Mouse (Mus musculus): ENCODE data around the gene Ppdpf.
"Not testable (repeated sequence)": the region's sequence is repeated elsewhere in the genome, so short reads cannot be mapped to it uniquely, and the experiment has no call there.

Gene Ppdpf

DNA sequence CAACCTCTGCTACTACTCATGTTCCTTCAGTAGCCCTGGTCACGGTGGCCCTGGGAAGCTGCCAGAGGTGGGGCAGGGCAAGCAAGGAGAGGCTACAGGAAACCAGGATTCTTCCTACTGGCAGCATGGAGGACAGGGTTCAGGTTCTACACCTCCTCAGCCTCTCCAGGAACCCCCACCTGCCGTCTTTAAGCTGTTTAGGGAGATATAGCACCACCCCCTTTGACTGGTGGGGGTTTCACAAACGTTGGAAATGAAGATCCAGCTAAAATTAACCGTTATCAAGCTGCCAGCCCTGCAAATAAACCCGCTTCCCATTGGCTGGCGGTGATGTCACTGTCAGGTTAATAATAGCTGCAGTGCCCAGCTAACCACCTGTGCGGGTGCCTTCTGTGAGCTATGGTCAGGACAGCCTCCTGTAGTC lies 27.9 kb upstream of the Ppdpf start:
- DNase-seq (ENCODE audit: low read depth, low spot score): peak; percentile 89

GRCm38 (mm10) chr2:181159771-181160170 lies 27.3 kb upstream of the Ppdpf start:
- DNase-seq (ENCODE audit: low read depth, low spot score): peak; percentile 43

DNA sequence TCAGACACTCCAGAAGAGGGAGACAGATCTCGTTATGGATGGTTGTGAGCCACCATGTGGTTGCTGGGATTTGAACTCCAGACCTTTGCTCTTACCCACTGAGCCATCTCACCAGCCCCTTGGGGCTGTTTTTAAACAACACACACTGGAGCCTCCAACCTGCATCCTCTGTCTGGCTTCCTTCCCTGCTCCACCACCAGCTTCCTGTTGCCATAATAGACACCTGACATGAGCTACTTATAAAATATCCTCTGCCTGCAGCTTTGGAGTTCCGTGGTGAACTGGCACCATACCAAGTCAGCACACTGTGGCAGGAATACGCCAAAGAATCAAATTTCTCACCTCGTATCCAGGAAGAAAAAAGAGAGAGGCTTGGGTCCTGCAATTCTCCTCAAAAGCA lies 26.2 kb upstream of the Ppdpf start:
- no peak for DNase-seq (ENCODE audit: low read depth, low spot score)

DNA sequence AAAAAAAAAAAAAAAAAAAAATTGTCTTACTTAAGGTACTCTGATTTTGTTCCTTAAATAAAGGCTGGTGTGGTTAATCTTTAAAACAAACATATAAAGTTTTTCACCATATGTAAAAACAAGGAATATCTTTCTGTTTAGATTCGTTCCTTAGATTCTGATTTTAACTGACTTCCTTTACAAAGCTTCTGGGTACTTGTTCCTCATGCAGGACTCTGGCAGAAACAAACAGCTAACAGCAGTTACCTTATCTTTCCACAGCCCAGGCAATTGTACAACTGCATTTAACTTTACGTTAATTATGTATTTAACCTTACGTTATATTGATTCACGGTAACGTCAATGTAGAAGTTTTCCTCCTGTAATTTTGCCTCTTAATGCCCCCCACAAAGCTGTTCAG lies 20.6 kb upstream of the Ppdpf start:
- no peak for DNase-seq (ENCODE audit: low read depth, low spot score)

DNA sequence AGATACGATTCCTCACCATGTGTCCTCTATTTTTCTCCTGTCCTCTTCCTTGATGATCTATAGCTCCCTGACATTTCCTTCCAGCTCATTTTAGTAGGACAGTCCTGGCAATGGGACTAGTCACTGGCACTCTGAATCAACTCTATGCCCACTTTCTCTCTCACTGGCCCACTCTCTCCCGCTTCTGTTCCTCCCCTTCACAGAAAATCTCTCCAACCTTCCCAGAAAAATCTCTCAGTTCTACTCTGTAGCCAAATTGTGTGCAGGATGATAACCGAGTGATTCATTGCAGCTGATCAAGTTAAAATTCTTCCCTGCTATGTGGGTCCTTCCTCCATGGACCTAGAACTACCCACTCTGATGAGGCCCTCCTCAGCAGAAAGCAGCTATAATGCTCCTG lies 12.4 kb upstream of the Ppdpf start:
- no peak for DNase-seq (ENCODE audit: low read depth, low spot score)

DNA sequence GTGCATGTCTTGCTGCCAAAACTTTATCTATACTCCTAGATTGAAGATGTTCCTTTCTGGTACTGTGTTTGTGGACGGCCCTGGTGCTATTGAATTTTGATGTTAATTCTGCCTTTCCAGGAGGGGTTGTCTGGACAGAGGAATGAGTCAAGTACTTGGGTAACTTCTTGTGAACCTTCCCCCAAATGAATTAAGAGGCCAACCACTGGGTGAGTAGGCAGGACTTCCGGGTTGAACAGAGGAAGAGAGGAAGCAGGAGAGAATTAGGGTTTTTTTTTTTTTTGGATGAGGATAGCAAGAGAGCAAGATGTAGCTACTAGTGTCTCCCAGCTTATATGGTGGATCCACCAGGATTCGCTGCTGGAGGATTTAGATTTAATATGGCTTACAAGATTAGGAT lies 9.0 kb upstream of the Ppdpf start:
- DNase-seq (ENCODE audit: low read depth, low spot score): no peak

- DNase-seq (ENCODE audit: low read depth, low spot score): no peak
Measured at GRCm38 (mm10) chr2:181178471-181178870, 8.6 kb upstream of the Ppdpf start.

DNA sequence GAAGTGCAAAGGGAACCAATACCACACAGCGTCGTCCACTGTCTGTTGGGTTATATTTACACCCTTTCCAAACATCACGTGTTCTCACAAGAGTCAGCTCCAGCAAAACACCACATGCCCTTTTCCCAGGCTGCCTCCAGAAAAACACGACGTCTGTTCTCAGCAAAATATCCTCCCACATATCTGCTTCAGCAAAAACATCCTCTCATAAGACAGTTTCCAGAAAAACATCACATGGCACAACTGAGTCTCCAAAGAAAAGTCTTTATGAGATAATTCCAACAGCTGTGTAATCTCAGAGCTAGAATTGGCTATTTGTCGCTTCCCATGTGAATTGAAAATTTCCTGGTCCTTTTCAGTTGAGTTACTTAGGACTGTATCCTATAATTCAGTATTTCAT lies 6.1 kb upstream of the Ppdpf start:
- no peak for DNase-seq (ENCODE audit: low read depth, low spot score)

DNA sequence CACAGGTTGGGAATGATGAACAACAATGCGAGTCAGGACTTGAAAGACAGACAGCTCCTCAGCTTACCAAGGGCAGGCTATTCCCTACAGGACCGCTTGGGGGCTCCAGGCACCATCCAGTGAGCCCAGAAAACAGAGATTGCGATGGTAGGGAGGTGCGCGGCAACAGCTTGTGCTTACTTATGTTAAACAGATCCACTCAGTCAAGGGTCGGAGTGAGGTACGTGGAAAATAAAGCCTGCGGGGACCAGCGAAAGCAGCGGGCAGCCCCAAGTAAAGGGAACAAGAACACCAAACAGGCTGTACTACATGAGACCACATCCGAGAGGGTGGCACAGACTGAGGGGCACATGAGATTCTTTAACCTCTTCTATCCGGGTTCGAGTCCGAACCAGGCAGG lies 412 bp upstream of the Ppdpf start:
- peak; percentile 80 for DNase-seq (ENCODE audit: low read depth, low spot score)

- peak; percentile 10 for DNase-seq (ENCODE audit: low read depth, low spot score)
Measured at GRCm38 (mm10) chr2:181188681-181189080, 1.6 kb downstream of the Ppdpf start.

DNA sequence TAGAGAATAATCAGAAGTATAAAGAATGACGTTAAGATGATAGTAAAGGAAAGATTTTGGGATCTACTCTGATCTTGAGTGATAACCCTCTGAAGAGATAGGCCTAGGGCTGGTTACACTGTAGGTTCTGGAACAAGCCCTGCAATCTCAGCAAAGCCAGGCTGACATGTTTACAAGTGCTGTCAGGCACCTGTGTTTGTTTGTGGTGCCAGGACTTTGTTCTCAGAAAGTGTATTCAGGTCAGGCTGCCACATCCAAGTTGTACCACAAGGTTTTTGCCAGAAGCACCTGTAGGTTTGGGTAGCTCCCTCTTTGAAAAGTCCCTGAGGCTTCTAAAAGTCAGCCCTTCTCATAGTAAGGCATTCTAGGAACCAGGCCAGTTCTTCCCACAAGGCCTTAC lies 2.3 kb downstream of the Ppdpf start:
- no peak for DNase-seq (ENCODE audit: low read depth, low spot score)

GRCm38 (mm10) chr2:181191385-181191784 lies 4.3 kb downstream of the Ppdpf start:
- DNase-seq (ENCODE audit: low read depth, low spot score): not testable (repeated sequence)

DNA sequence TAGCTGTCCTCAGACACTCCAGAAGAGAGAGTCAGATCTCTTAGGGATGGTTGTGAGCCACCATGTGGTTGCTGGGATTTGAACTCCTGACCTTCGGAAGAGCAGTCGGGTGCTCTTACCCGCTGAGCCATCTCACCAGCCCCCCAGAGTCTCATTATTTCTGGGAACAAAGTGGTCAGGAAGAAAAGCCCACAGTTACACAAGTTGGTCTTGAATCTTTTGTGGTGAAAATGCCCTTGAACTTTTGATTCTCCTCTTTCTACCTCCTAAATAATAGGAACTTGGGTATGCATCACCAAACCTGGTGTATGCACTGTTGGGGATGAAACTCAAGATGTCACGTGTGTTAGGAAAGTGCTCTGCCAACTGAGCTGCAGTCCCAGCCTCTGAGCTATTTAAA lies 4.9 kb downstream of the Ppdpf start:
- DNase-seq (ENCODE audit: low read depth, low spot score): no peak

DNA sequence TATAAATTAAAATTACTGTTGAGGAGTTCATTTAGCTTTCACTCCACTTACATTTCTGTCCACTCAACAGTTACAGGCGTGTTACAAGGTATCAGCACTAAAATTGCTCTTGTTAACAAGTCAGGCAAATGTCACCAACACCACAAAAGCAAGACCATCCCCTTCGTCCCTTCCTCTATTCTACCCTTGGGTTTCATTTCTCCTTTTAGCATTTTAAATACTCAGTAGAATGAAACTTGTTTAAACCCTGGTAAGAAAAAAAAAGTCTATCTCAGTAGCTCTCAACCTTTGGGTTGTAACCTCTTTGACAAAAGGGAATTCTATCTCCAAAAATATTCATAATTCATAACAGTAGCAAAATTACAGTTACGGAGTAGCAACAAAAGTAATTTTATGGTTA lies 6.0 kb downstream of the Ppdpf start:
- DNase-seq (ENCODE audit: low read depth, low spot score): no peak

GRCm38 (mm10) chr2:181196628-181197300 lies 9.7 kb downstream of the Ppdpf start:
- no peak for DNase-seq (ENCODE audit: low read depth, low spot score)

DNA sequence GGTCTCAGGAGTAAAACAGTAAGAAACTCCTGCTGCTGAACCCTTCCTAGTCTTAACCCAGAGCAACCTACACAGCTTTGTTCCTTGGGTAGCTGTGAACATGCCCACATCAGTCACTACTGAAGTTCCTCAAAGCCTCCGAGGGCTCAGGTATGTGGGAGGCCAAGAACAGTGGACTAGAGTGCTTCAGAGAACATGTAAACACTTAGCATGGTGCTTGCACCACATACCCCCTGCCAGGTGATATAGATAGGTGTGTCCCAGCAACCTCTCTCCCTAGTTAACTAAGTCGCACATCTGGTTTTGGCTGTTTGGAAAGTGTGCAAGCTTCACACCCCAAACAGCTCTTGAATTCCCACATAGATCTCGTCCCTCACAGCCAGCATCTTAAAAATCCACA lies 14.6 kb downstream of the Ppdpf start:
- DNase-seq (ENCODE audit: low read depth, low spot score): no peak

GRCm38 (mm10) chr2:181202422-181202821 lies 15.4 kb downstream of the Ppdpf start, which contains the start of gene Ptk6:
Ptk6 (minus strand) TSS chr2:181202789.
- DNase-seq (ENCODE audit: low read depth, low spot score): no peak

- no peak for DNase-seq (ENCODE audit: low read depth, low spot score)
Measured at GRCm38 (mm10) chr2:181202886-181203285, 15.8 kb downstream of the Ppdpf start.

- no peak for DNase-seq (ENCODE audit: low read depth, low spot score)
Measured at GRCm38 (mm10) chr2:181205678-181206077, 18.6 kb downstream of the Ppdpf start.

DNA sequence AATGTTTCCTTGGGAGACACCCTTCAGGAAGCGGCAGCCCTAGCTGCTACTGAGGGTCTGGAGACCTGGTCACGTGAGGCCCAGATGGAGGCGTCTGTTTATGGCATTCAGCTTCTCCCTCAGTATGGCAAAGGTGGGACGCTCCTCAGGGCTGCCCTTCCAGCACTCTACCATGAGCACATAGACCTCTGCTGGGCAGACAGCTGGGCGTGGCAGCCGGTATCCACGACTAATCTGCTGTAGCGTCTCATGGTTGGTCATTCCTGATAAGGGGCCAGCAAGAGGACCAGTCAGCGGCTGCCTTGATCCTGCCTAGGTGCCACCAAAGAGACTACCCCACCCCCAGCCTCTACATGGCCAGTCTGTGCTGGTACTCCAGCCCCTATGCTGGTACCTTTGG lies 19.1 kb downstream of the Ppdpf start:
- no peak for DNase-seq (ENCODE audit: low read depth, low spot score)

DNA sequence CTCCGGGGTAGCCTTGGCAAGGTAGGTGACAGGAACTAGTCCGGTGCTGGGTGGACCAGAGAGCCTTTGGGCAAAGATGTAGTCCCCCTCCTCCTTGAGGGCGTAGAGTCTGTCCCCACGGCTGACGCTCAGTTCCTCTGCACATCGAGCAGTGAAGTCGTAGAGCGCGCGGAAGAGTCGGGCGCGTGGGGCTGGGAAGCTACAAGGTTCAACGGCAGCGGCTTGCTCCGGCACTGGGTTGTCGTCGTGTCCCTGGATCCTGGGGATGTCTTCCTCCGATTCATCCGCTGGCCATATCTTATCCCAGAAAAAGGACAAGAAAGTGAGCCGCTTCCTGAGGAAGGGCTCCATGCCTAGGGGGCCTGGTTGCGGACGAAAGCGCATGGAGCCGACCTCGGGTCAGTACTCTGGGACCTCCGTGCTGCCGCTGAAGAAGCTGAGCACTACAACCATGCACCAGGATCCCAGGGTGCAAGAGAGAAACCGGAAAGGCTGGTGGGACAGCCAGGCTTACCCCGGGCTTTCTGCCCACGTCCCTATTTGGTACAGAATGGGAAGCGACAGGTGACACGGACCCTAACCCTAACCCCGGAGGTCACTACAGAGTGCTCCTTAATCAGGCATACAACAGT lies 25.5 kb downstream of the Ppdpf start:
- no peak for DNase-seq (ENCODE audit: low read depth, low spot score)

DNA sequence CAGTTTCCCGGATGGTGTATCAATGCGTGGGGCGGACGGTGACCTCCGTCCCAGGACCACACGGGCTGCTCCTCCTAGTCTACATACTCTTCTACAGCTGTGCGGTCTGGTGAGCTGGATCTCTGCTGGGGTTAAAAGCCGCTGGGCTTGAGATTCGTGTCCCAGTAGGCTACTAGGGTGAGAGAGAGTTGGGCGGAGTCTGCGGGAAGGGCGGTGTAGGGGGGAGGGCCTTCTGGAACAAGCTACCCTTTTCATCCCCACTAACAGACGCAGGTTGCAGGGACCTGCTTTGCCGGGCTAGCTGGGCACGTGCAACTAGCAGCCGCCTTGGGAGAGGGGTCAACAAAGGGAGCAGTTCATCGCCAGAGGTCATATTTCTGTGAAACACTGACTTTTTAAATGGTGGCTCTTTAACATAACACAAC lies 26.0 kb downstream of the Ppdpf start, which contains the start of gene Srms:
Gene Srms, minus strand, starts transcription at position 165 of the 425 bp plus-strand sequence.
- DNase-seq (ENCODE audit: low read depth, low spot score): no peak

DNA sequence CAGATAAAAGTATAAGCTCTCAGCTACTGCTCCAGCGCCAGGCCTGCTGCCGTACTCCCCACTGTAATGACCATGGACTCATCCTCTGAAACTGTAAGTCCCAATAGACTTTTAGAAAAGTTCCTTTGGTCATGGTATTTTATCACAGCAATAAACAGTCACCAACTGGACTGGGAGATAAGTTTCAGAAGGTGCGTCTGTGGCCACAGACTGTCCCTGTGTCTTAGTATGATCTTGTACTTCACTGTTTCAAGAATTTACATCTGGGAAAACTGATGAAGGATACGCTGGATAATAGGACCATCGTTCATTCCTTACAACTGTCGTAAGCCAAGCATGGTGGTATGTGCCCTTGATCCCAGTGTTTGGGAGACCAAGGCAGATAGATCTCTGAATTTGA lies 29.0 kb downstream of the Ppdpf start:
- no peak for DNase-seq (ENCODE audit: low read depth, low spot score)

All from skeletal muscle tissue, adult 2 months (tissue).